Mouse (Mus musculus) stomach, postnatal 0 days (tissue): Measurements from ENCODE around the gene Ptpn22.
A peak's percentile ranks its signal among the peaks of the same experiment; 100 is the strongest.

Source experiments
- CTCF ChIP-seq: IDR thresholded peaks from 2 replicates; pipeline ENCODE4 v1.5.1; 2016; ENCODE audit warnings: antibody characterized with exemption, low read depth, mild to moderate bottlenecking, moderate library complexity
- EP300 ChIP-seq: optimal IDR thresholded peaks from 2 replicates; pipeline ENCODE3; 2016; ENCODE audit warnings: antibody characterized with exemption

DNA sequence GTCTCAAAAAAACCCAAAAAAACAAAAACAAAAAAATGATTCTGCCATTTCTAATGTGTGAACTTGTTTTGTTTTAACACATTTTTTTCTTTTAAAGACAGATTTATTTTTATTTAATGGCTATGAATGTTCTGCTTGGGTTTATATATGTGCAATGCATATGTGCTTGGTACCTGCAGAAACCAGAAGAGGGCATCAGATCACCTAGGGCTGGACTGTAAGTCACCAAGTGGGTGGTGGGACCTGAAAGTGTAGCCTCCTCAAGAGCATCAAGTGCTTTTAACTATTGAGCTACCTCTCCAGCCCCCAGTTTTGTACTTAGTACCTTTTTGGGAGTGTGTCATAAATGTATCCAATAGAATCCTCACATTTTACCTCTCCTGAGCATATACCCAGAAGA is 32.0 kb upstream of the Ptpn22 start:
- TF ChIP-seq CTCF (peak; percentile 51), EP300 (no peak)
